Mouse (Mus musculus) midbrain, embryonic 14.5 days (tissue): Measurements from ENCODE around the gene Neurl2. TPM values are rescaled to one million over a fixed set of nuclear protein-coding genes. Genes with fewer than 3 reads are reported as not detected.
A peak's percentile ranks its signal among the peaks of the same experiment; 100 is the strongest.

ENCODE experiments used
- ATAC-seq: fragments of 200-750 bp; cut with Nextera tagmentation; 2 replicates; pipeline ENCODE4 v1.8.0; 2017; ENCODE audit warnings: moderate number of reproducible peaks, moderate library complexity; ENCODE audit not compliant: low FRiP score, low TSS enrichment
- DNase-seq: peaks from one replicate; pipeline ENCODE4 v3.0.0-alpha.2; 2015
- H3K27ac ChIP-seq: fragments of 300-500 bp; sonication (generic); replicated peaks from 2 replicates; pipeline ENCODE4 v1.5.1; 2014; ENCODE audit warnings: mild to moderate bottlenecking, low read depth, low read length, moderate library complexity
- H3K27me3 ChIP-seq: fragments of 300-500 bp; sonication (generic); 2 replicates; pipeline ENCODE4 v1.6.1; 2014; ENCODE audit warnings: low read length, control low read depth, mixed read lengths; ENCODE audit not compliant: control insufficient read depth, insufficient read depth
- H3K36me3 ChIP-seq: fragments of 300-500 bp; sonication (generic); 2 replicates; pipeline ENCODE4 v1.6.1; 2014; ENCODE audit warnings: low read length, control low read depth; ENCODE audit not compliant: control insufficient read depth, insufficient read depth
- H3K4me1 ChIP-seq: fragments of 300-500 bp; sonication (generic); 2 replicates; pipeline ENCODE4 v1.6.1; 2014; ENCODE audit warnings: mild to moderate bottlenecking, antibody characterized with exemption, low read length, control low read depth; ENCODE audit not compliant: control insufficient read depth, insufficient read depth
- H3K4me2 ChIP-seq: fragments of 300-500 bp; sonication (generic); 2 replicates; pipeline ENCODE4 v1.6.1; 2014; ENCODE audit warnings: mild to moderate bottlenecking, low read length, moderate library complexity
- H3K4me3 ChIP-seq: fragments of 300-500 bp; sonication (generic); replicated peaks from 2 replicates; pipeline ENCODE4 v1.5.1; 2014; ENCODE audit warnings: low read depth, low read length
- H3K9ac ChIP-seq: fragments of 300-500 bp; sonication (generic); replicated peaks from 2 replicates; pipeline ENCODE4 v1.6.1; 2014; ENCODE audit warnings: mild to moderate bottlenecking, low read length, moderate library complexity
- H3K9me3 ChIP-seq: fragments of 300-500 bp; sonication (generic); 2 replicates; pipeline ENCODE4 v1.6.1; 2016; ENCODE audit warnings: low read length, control low read depth, mixed read lengths; ENCODE audit not compliant: control insufficient read depth
- WGBS: fragments of 180-500 bp; shearing (Covaris S2); extraction: QIAGEN DNeasy Blood & Tissue Kit; methylation state at CpG from one replicate; pipeline ENCODE4 v1.1.7; 2014; 5-methylcytosine and 5-hydroxymethylcytosine counted together
- polyA plus RNA-seq: library from polyadenylated mRNA; unstranded; fragments of >200 nt; fragmentation: Nextera tagmentation; extraction: Ambion mirVana; gene quantifications from 2 replicates; pipeline ENCODE4 v1.2.1, GENCODE M21; 2014

Neurl2 gene
- polyA plus RNA-seq, 1 experiment from 2014 or later: 5.1 TPM

DNA sequence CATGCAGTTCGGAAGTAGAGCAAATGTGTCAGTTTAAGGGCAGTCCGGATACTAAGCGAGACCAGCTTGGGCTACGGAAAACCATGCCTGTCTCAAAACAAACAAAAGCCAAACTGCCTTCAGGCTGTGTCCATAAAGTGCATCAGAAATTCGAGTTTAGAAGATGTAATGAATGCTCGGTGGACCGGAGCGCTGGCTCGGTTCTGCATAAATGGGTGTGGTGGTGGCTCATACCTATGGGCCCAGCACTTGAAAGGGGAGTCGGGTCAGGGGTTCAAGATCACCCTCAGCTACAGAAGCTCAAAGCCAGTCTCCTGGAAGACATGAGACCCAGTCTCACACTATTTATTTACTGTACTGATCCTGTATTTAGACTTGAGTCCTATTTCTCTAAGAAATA is 45.5 kb downstream of the Neurl2 start:
- Histone ChIP-seq H3K36me3 (peaks cover 26% of the 10 kb centered on the region), H3K27me3 (no peaks in the 10 kb centered on the region), H3K4me3 (no peak overlapping the region), H3K9me3 (no peaks in the 10 kb centered on the region), H3K27ac (no peak overlapping the region), H3K4me2 (no peak overlapping the region), H3K4me1 (peaks cover 3% of the 10 kb centered on the region; the same call in 1 of the 2 replicates), H3K9ac (no peak overlapping the region)
- ATAC-seq (no peak), DNase-seq (no peak)
- WGBS: 83% methylated on average over 10 of the region's 10 CpGs

- no peak for ATAC-seq
- Histone ChIP-seq H3K4me3 (no peak overlapping the region; the same call in 1 of the 2 replicates), H3K36me3 (peaks cover 18% of the 10 kb centered on the region), H3K9ac (no peak overlapping the region; the same call in 1 of the 2 replicates), H3K27ac (no peak overlapping the region), H3K4me1 (peaks cover 3% of the 10 kb centered on the region; the same call in 1 of the 2 replicates), H3K4me2 (peak overlapping the region; percentile 89), H3K27me3 (no peaks in the 10 kb centered on the region), H3K9me3 (no peaks in the 10 kb centered on the region)
- WGBS: 90% methylated on average over 3 of the region's 3 CpGs
- DNase-seq: no peak
Measured at GRCm38 (mm10) chr2:164787032-164787431, 46.2 kb downstream of the Neurl2 start.

DNA sequence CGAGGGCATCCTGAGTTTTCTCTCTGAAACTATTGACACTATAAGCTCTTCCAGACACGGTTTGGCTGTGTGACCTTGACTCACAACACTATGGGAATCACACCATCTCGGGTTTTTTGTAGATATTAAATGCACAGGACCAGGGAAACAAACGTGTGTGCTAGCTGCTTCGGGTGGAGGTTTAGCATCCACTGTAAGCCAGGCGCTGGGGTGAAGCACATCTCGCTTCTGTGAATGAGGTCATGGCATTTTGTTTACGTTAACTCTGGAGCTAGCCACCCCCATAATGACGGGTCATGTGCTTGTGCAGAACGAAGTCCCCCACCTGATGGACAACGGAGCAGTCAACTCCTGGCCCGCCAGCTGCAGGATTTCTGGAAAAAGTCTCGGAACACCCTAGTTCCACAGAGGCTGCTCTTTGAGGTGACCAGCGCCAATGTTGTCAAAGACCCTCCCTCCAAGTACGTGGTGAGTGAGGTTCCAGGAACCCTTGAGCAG is 46.8 kb downstream of the Neurl2 start:
- no peak for DNase-seq

DNA sequence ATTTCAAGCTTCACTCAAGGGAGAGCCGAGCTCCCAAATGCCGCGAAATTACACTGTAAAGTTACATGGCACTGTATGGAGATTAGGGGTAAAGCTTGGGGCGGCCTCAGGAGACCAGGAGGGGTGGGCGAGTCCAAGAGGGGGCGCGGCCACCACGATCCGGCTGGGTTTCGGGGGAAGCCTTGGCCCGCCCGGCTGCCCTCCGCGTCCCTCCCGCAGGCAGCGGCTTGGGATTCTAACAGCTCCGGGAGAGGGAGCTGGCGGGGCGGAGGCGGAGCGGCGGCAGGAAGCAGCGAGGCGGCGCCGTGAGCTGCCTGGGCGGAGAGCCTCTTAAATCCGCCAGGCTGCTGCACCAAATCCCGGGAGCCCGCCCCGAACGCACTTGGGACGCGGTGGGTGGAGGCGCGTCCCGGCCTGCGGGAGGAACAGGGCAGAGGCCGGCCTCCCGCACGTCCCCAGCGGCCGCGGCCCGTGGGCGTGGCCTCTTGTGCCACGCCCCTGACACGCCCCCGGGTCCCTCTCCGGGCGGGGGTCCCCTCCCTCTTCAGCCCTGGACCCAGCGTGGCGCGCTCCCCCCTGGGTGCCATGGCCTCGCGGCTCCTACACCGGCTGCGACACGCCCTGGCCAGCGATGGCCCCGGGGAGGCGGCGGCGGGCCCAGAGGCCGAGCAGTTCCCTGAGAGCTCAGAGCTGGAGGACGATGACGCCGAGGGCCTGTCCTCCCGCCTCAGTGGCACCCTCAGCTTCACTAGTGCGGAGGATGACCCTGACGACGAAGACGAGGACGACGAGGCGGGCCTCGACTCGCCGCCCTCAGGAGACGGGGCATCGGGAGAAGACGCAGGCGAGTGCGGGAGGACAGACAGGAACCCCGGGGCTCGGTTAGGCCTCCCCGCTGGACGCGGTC is 47.5 kb downstream of the Neurl2 start, which contains the start of gene Snx21:
Snx21 (plus strand) TSS at position 343 of the 907 bp plus-strand sequence.
- H3K4me3 ChIP-seq: peak within 1 kb of the TSS; percentile 62
- peak within 1 kb of the TSS; percentile 78 for H3K9ac ChIP-seq
- H3K36me3 ChIP-seq: peaks cover 11% of the 10 kb centered on the region
- ATAC-seq: peak; percentile 89
- peak within 1 kb of the TSS; percentile 57 for H3K27ac ChIP-seq
- DNase-seq: peak; percentile 89
- no peaks in the 10 kb centered on the region for H3K27me3 ChIP-seq
- no peaks in the 10 kb centered on the region for H3K9me3 ChIP-seq
- peaks cover 3% of the 10 kb centered on the region; the same call in 1 of the 2 replicates for H3K4me1 ChIP-seq
- H3K4me2 ChIP-seq: peak within 1 kb of the TSS; percentile 89
- under 1% methylated on average over 86 of the region's 89 CpGs for WGBS

More for the DNA sequence above, 46.8 kb downstream of the Neurl2 start:
- H3K36me3 ChIP-seq: peaks cover 12% of the 10 kb centered on the region
- H3K4me3 ChIP-seq: peak overlapping the region; percentile 62
- H3K4me2 ChIP-seq: peak overlapping the region; percentile 89
- H3K4me1 ChIP-seq: peaks cover 3% of the 10 kb centered on the region; the same call in 1 of the 2 replicates
- H3K27me3 ChIP-seq: no peaks in the 10 kb centered on the region
- WGBS: 12% methylated on average over 15 of the region's 15 CpGs
- H3K27ac ChIP-seq: peak overlapping the region; percentile 57; the same call in 1 of the 2 replicates
- H3K9me3 ChIP-seq: no peaks in the 10 kb centered on the region
- ATAC-seq: 0 out of 2 replicates have a peak, but pooled peaks have one; percentile 1
- H3K9ac ChIP-seq: peak overlapping the region; percentile 78

- Histone ChIP-seq H3K36me3 (peaks cover 10% of the 10 kb centered on the region), H3K27me3 (no peaks in the 10 kb centered on the region), H3K27ac (peak overlapping the region; percentile 57; the same call in 1 of the 2 replicates), H3K4me3 (peak overlapping the region; percentile 62), H3K4me1 (peaks cover 3% of the 10 kb centered on the region; the same call in 1 of the 2 replicates), H3K9me3 (no peaks in the 10 kb centered on the region), H3K9ac (peak overlapping the region; percentile 78; the same call in 1 of the 2 replicates), H3K4me2 (peak overlapping the region; percentile 89)
- ATAC-seq (no peak), DNase-seq (no peak)
- 13% methylated on average over 7 of the region's 7 CpGs for WGBS
Measured at GRCm38 (mm10) chr2:164784869-164785420, 48.3 kb downstream of the Neurl2 start.

- H3K4me3 ChIP-seq: no peak overlapping the region
- peaks cover 3% of the 10 kb centered on the region; the same call in 1 of the 2 replicates for H3K4me1 ChIP-seq
- H3K27me3 ChIP-seq: no peaks in the 10 kb centered on the region
- peaks cover 5% of the 10 kb centered on the region; the same call in 1 of the 2 replicates for H3K36me3 ChIP-seq
- ATAC-seq (no peak), DNase-seq (no peak)
- H3K27ac ChIP-seq: no peak overlapping the region
- H3K9ac ChIP-seq: no peak overlapping the region
- H3K4me2 ChIP-seq: no peak overlapping the region
- 79% methylated on average over 7 of the region's 7 CpGs for WGBS
- H3K9me3 ChIP-seq: no peaks in the 10 kb centered on the region
Measured at GRCm38 (mm10) chr2:164783926-164784581, 49.2 kb downstream of the Neurl2 start.

DNA sequence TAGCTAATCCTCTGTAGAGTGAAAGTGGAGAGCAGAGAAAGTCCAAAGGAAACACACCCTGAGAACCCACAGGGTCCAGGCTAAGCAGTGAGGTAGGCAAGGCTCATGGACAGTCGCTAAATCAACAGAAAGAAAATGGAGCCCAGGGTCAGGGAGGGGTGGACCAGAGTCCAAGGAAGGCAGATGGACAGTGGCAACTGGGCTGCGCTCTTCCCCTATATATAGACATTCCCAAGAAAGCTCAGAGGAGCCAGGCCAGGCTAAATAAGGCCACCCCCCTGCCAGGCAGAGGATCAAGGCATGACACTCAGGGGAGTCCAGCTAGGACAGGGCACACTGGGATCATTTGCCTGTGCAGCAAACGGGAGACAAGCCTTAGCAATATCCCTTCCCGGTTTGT is 51.4 kb downstream of the Neurl2 start:
- no peak overlapping the region for H3K27ac ChIP-seq
- H3K36me3 ChIP-seq: no peaks in the 10 kb centered on the region
- no peaks in the 10 kb centered on the region for H3K27me3 ChIP-seq
- WGBS: 76% methylated on average over 4 of the region's 4 CpGs
- H3K4me3 ChIP-seq: no peak overlapping the region
- no peaks in the 10 kb centered on the region for H3K9me3 ChIP-seq
- DNase-seq (no peak), ATAC-seq (no peak)
- peaks cover 3% of the 10 kb centered on the region; the same call in 1 of the 2 replicates for H3K4me1 ChIP-seq
- H3K4me2 ChIP-seq: no peak overlapping the region
- no peak overlapping the region for H3K9ac ChIP-seq
